ENCODE assay signal across 23 mouse cellular contexts in the genomic region with DNA sequence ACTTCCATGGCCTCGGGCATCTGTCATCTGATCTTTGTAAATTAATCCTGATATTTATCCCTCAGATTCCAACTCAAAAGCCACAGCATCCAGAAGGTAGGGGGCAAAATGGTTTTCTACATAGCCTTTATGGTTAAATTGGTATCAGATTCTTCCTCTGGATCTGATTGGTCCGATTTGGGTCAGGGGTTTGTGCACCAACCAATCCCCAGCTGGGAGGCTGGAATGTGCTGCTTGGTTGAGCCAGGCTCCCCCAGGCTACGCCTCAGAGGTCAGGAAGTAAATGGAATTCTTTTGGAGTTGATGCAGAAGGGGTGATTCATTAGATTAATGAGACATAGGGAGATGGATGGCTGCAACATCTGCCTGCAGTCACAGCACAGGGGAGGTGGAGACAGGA.
A peak's percentile ranks its signal among the peaks of the same experiment; 100 is the strongest.
DNase-seq lines count a peak whose midpoint lies in the region; ATAC-seq lines count a peak whose summit lies in the region.
"Had no signal": no experiment of that assay in that cellular context is flagged by ENCODE, and none has a peak within 500 bp of the region (broad histone marks: within the 10 kb centered on the region; RNA-seq: fewer than 3 reads in every experiment).

No protein-coding gene starts in this region.

- peaks cover 4% of the 10 kb centered on the region; the same call in 1 of the 2 replicates for H3K4me1 ChIP-seq in hindbrain, embryonic 10.5 days (replicated peaks)
- peaks cover 9% of the 10 kb centered on the region for H3K4me1 ChIP-seq in hindbrain, embryonic 13.5 days (replicated peaks)
- H3K4me1 ChIP-seq in neural tube, embryonic 11.5 days (ENCODE audit: control insufficient read depth, insufficient read depth, low read length), result no peaks in the 10 kb centered on the region
- H3K4me1 ChIP-seq in embryonic facial prominence, embryonic 10.5 days, result peaks cover 3% of the 10 kb centered on the region; the same call in 1 of the 2 replicates
- H3K4me1 ChIP-seq: heart, embryonic 15.5 days; hindbrain, embryonic 12.5 days; liver, embryonic 13.5 days; neural tube, embryonic 12.5 days had no signal

- no peak overlapping the region for H3K27ac ChIP-seq in hindbrain, embryonic 10.5 days
- no peak overlapping the region for H3K27ac ChIP-seq in hindbrain, embryonic 13.5 days
- H3K27ac ChIP-seq in neural tube, embryonic 11.5 days (ENCODE audit: low read depth, low read length), result no peak overlapping the region
- no peak overlapping the region for H3K27ac ChIP-seq in embryonic facial prominence, embryonic 10.5 days (replicated peaks)
- H3K27ac ChIP-seq: embryonic facial prominence, embryonic 13.5 days; heart, embryonic 15.5 days; hindbrain, embryonic 12.5 days; limb, embryonic 13.5 days; liver, embryonic 13.5 days; neural tube, embryonic 12.5 days had no signal

- H3K4me2 ChIP-seq in hindbrain, embryonic 13.5 days, result no peak overlapping the region
- H3K4me2 ChIP-seq in neural tube, embryonic 11.5 days (ENCODE audit: low read depth), result no peak overlapping the region
- H3K4me2 ChIP-seq: embryonic facial prominence, embryonic 13.5 days; heart, embryonic 15.5 days; hindbrain, embryonic 12.5 days; limb, embryonic 13.5 days; liver, embryonic 13.5 days; lung, embryonic 14.5 days; midbrain, embryonic 11.5 days; neural tube, embryonic 12.5 days had no signal

- peak; percentile 3 for DNase-seq in hindbrain, embryonic 10.5 days (ENCODE audit: low spot score)
- peak; percentile 22 for DNase-seq in neural tube, embryonic 11.5 days (ENCODE audit: low spot score)
- DNase-seq in neural tube, embryonic 10.5 days (ENCODE audit: extremely low spot score, low spot score), result no peak
- DNase-seq in embryonic facial prominence, embryonic 10.5 days (ENCODE audit: low spot score), result peak; percentile 9
- no peak for DNase-seq in layer of hippocampus, adult 8-10 months (ENCODE audit: low spot score in 2 of 2)
- no peak for DNase-seq in thymus, postnatal 25 days
- DNase-seq: adrenal gland, postnatal 36 days; B cell, adult 2 months; cerebellum, adult 18-20 months; cerebellum, postnatal 25 days; gastrocnemius, postnatal 25 days; liver, embryonic 13.5 days; lung, postnatal 4 days had no signal

- no peak overlapping the region for H3K9ac ChIP-seq in hindbrain, embryonic 13.5 days
- H3K9ac ChIP-seq in neural tube, embryonic 11.5 days (ENCODE audit: low read length), result no peak overlapping the region
- H3K9ac ChIP-seq: embryonic facial prominence, embryonic 13.5 days; heart, embryonic 15.5 days; hindbrain, embryonic 12.5 days; limb, embryonic 13.5 days; liver, embryonic 13.5 days; lung, embryonic 14.5 days; neural tube, embryonic 12.5 days had no signal

- H3K27me3 ChIP-seq in hindbrain, embryonic 10.5 days (ENCODE audit: insufficient read depth, poor library complexity, severe bottlenecking), result no peaks in the 10 kb centered on the region
- H3K27me3 ChIP-seq in hindbrain, embryonic 13.5 days, result 0 out of 2 replicates have a peak, but pooled peaks cover 3% of the 10 kb centered on the region
- no peaks in the 10 kb centered on the region for H3K27me3 ChIP-seq in neural tube, embryonic 11.5 days (ENCODE audit: control insufficient read depth, insufficient read depth, low read length)
- H3K27me3 ChIP-seq in embryonic facial prominence, embryonic 10.5 days (replicated peaks; ENCODE audit: low read depth, poor library complexity, severe bottlenecking), result no peaks in the 10 kb centered on the region
- H3K27me3 ChIP-seq: embryonic facial prominence, embryonic 13.5 days; heart, embryonic 15.5 days; hindbrain, embryonic 12.5 days; limb, embryonic 13.5 days; liver, embryonic 13.5 days; neural tube, embryonic 12.5 days had no signal

- no peaks in the 10 kb centered on the region for H3K9me3 ChIP-seq in hindbrain, embryonic 10.5 days
- no peaks in the 10 kb centered on the region for H3K9me3 ChIP-seq in hindbrain, embryonic 13.5 days
- no peaks in the 10 kb centered on the region for H3K9me3 ChIP-seq in neural tube, embryonic 11.5 days (ENCODE audit: control insufficient read depth, low read length)
- H3K9me3 ChIP-seq in embryonic facial prominence, embryonic 10.5 days, result no peaks in the 10 kb centered on the region
- H3K9me3 ChIP-seq: embryonic facial prominence, embryonic 13.5 days; heart, embryonic 15.5 days; hindbrain, embryonic 12.5 days; limb, embryonic 13.5 days; liver, embryonic 13.5 days; neural tube, embryonic 12.5 days had no signal

- no peak for ATAC-seq in hindbrain, embryonic 13.5 days (ENCODE audit: low FRiP score)
- no peak for ATAC-seq in neural tube, embryonic 11.5 days (ENCODE audit: insufficient read depth, low FRiP score, low TSS enrichment)
- ATAC-seq: activated CD4-positive, CD25-positive, alpha-beta regulatory T cell, adult 4 months; forebrain, embryonic 14.5 days had no signal

- no peak overlapping the region for H3K4me3 ChIP-seq in hindbrain, embryonic 10.5 days
- H3K4me3 ChIP-seq in hindbrain, embryonic 13.5 days, result no peak overlapping the region
- no peak overlapping the region for H3K4me3 ChIP-seq in neural tube, embryonic 11.5 days (ENCODE audit: low read depth, low read length)
- H3K4me3 ChIP-seq in embryonic facial prominence, embryonic 10.5 days, result no peak overlapping the region
- H3K4me3 ChIP-seq: embryonic facial prominence, embryonic 13.5 days; heart, embryonic 15.5 days; hindbrain, embryonic 12.5 days; limb, embryonic 13.5 days; liver, embryonic 13.5 days; neural tube, embryonic 12.5 days had no signal

- 75% methylated on average over 3 of the region's 3 CpGs for WGBS in hindbrain, embryonic 10.5 days
- WGBS in hindbrain, embryonic 13.5 days, result 68% methylated on average over 3 of the region's 3 CpGs
- WGBS in neural tube, embryonic 11.5 days, result 72% methylated on average over 3 of the region's 3 CpGs
- 72% methylated on average over 3 of the region's 3 CpGs for WGBS in embryonic facial prominence, embryonic 10.5 days

- H3K36me3 ChIP-seq in hindbrain, embryonic 10.5 days, result no peaks in the 10 kb centered on the region
- no peaks in the 10 kb centered on the region for H3K36me3 ChIP-seq in hindbrain, embryonic 13.5 days
- no peaks in the 10 kb centered on the region for H3K36me3 ChIP-seq in neural tube, embryonic 11.5 days (ENCODE audit: control insufficient read depth, insufficient read depth, low read length)
- H3K36me3 ChIP-seq in embryonic facial prominence, embryonic 10.5 days (replicated peaks), result no peaks in the 10 kb centered on the region
- H3K36me3 ChIP-seq: embryonic facial prominence, embryonic 13.5 days; heart, embryonic 15.5 days; hindbrain, embryonic 12.5 days; limb, embryonic 13.5 days; liver, embryonic 13.5 days; neural tube, embryonic 12.5 days had no signal

Comparison
In these comparisons a context has a peak if more than half of its experiments do, and no peak if none do; other contexts are left out.
1. DNase-seq: peak in hindbrain, embryonic 10.5 days (single experiment), neural tube, embryonic 11.5 days (single experiment) and embryonic facial prominence, embryonic 10.5 days (single experiment); none in neural tube, embryonic 10.5 days (single experiment), layer of hippocampus, adult 8-10 months (0 of 2) and thymus, postnatal 25 days (single experiment).